In genomic region chr9:21754003-21754402, GRCm38 (mm10) we compare ENCODE assay signal across 8 mouse cellular contexts. TPM values are rescaled to one million over a fixed set of nuclear protein-coding genes. Genes with fewer than 3 reads are reported as not detected.
DNase-seq lines count a peak whose midpoint lies in the region; TF ChIP-seq lines count a peak whose summit lies in the region.

No protein-coding gene starts in this region.

- TF ChIP-seq CTCF in heart, adult 2 months (IDR thresholded peaks at IDR 0.05) = no peak

- peak overlapping the region; percentile 74 for H3K27ac ChIP-seq in heart, adult 2 months

- TF ChIP-seq POLR2A in heart, adult 2 months (IDR thresholded peaks at IDR 0.05; ENCODE audit: insufficient read depth, low read depth, low read length) = no peak

- H3K36me3 ChIP-seq in heart, adult 2 months (ENCODE audit: control insufficient read depth, insufficient read depth, low read length) = no peaks in the 10 kb centered on the region

- intact Hi-C loops in heart, adult 2 months (cut with DNase I) = no loop called here

- peak; percentile 59; the same call in 1 of the 2 replicates for TF ChIP-seq EP300 in heart, adult 2 months (IDR thresholded peaks at IDR 0.05; ENCODE audit: insufficient read depth, low read depth, low read length)

- H3K4me3 ChIP-seq in heart, adult 2 months = no peak overlapping the region

- H3K79me2 ChIP-seq in heart, adult 2 months (replicated peaks; ENCODE audit: control insufficient read depth, insufficient read depth, low read length) = no peaks in the 10 kb centered on the region

- H3K4me1 ChIP-seq in heart, adult 2 months (ENCODE audit: control insufficient read depth, insufficient read depth, low read length) = peaks cover 22% of the 10 kb centered on the region

- H3K9ac ChIP-seq in heart, adult 2 months (ENCODE audit: low read depth, low read length) = peak overlapping the region; percentile 10; the same call in 1 of the 2 replicates

- peak; percentile 56 for DNase-seq in MN1 (ENCODE audit: low spot score)
- DNase-seq in adrenal gland, postnatal 36 days = peak; percentile 89 to 92
- peak; percentile 88 to 90 for DNase-seq in heart, adult 2 months
- peak; percentile 81 for DNase-seq in kidney, postnatal 10 days
- DNase-seq in testis, postnatal 10 days (ENCODE audit: low spot score) = peak; percentile 77
- DNase-seq in embryo, embryonic 11 days = no peak
- DNase-seq in spleen, postnatal 4 days (ENCODE audit: low spot score in 2 of 2) = no peak
- no peak for DNase-seq in embryo, embryonic 10.5 days (ENCODE audit: low spot score)

- WGBS in heart, adult 2 months = 75% methylated on average over 2 of the region's 2 CpGs

- no peaks in the 10 kb centered on the region for H3K27me3 ChIP-seq in heart, adult 2 months (ENCODE audit: control insufficient read depth, insufficient read depth, low read length)

RNA-seq across cellular contexts. Expression of gene Spc24, which starts 6.1 kb away (rescaled TPM):
- total RNA-seq in adrenal gland, postnatal 36 days (2021) = 1 to 10 TPM; 2.3 to 3.9 TPM
- total RNA-seq in heart, adult 2 months (2021) = 1 to 10 TPM; 5.1 to 6.8 TPM
- 6.0 and 6.2 TPM in 2 replicates for polyA plus RNA-seq in heart, adult 2 months (2012; rRNA removed)

RNA-seq across cellular contexts. Expression of gene Ldlr, which starts 30.7 kb away (rescaled TPM):
- 100 to 1,000 TPM; 119 to 184 TPM for total RNA-seq in adrenal gland, postnatal 36 days (2021)
- total RNA-seq in heart, adult 2 months (2021) = 1 to 10 TPM; 3.4 to 4.2 TPM
- 7.2 and 10.2 TPM in 2 replicates for polyA plus RNA-seq in heart, adult 2 months (2012; rRNA removed)

RNA-seq across cellular contexts. Expression of gene Kank2, which starts 44.5 kb away (rescaled TPM):
- total RNA-seq in adrenal gland, postnatal 36 days (2021) = 10 to 100 TPM; 31.2 to 38.3 TPM
- 10 to 100 TPM; 57.3 to 62.9 TPM for total RNA-seq in heart, adult 2 months (2021)
- polyA plus RNA-seq in heart, adult 2 months (2012; rRNA removed) = 45.3 and 52.7 TPM in 2 replicates

Comparison
In these comparisons a context has a peak if more than half of its experiments do, and no peak if none do; other contexts are left out.
1. DNase-seq: peak in MN1 (single experiment), adrenal gland, postnatal 36 days (2 of 2), heart, adult 2 months (2 of 2), kidney, postnatal 10 days (single experiment) and testis, postnatal 10 days (single experiment); none in embryo, embryonic 11 days (single experiment), spleen, postnatal 4 days (0 of 2) and embryo, embryonic 10.5 days (single experiment).
2. RNA of gene Ldlr, which starts 30.7 kb away (total RNA-seq): 119 to 184 TPM in adrenal gland, postnatal 36 days; 3.4 to 4.2 TPM in heart, adult 2 months; every median in the first group is over 10 times any median in the second.